Mouse (Mus musculus) heart, postnatal 0 days (tissue): ENCODE results near the gene Syngr3. TPM values are rescaled to one million over a fixed set of nuclear protein-coding genes. Genes with fewer than 3 reads are reported as not detected.

ENCODE experiments used
- ATAC-seq: fragments of 200-750 bp; cut with Nextera tagmentation; 2 replicates; pipeline ENCODE4 v1.8.0; 2017; ENCODE audit warnings: low read depth, moderate number of reproducible peaks, moderate library complexity; ENCODE audit not compliant: insufficient read depth
- DNase-seq: peaks from one replicate; pipeline ENCODE4 v3.0.0-alpha.2; 2016; ENCODE audit warnings: low spot score
- H3K27ac ChIP-seq: fragments of 300-500 bp; sonication (generic); 2 replicates; pipeline ENCODE4 v1.5.1; 2014; ENCODE audit warnings: low read depth, mild to moderate bottlenecking
- H3K27me3 ChIP-seq: fragments of 300-500 bp; sonication (generic); 2 replicates; pipeline ENCODE4 v1.6.1; 2014; ENCODE audit warnings: low read length, mixed read lengths; ENCODE audit not compliant: control insufficient read depth, insufficient read depth
- H3K36me3 ChIP-seq: fragments of 300-500 bp; sonication (generic); replicated peaks from 2 replicates; pipeline ENCODE4 v1.6.1; 2014; ENCODE audit warnings: low read length, mixed read lengths; ENCODE audit not compliant: control insufficient read depth, insufficient read depth
- H3K4me1 ChIP-seq: fragments of 300-500 bp; sonication (generic); 2 replicates; pipeline ENCODE4 v1.6.1; 2014; ENCODE audit warnings: antibody characterized with exemption; ENCODE audit not compliant: control insufficient read depth, insufficient read depth
- H3K4me2 ChIP-seq: fragments of 300-500 bp; sonication (generic); 2 replicates; pipeline ENCODE4 v1.6.1; 2014; ENCODE audit warnings: low read depth, mild to moderate bottlenecking, low read length, moderate library complexity
- H3K4me3 ChIP-seq: fragments of 300-500 bp; sonication (generic); 2 replicates; pipeline ENCODE4 v1.5.1; 2014; ENCODE audit warnings: low read depth, low read length
- H3K9ac ChIP-seq: fragments of 300-500 bp; sonication (generic); replicated peaks from 2 replicates; pipeline ENCODE4 v1.6.1; 2014; ENCODE audit warnings: low read depth, low read length, mixed read lengths
- H3K9me3 ChIP-seq: fragments of 300-500 bp; sonication (generic); replicated peaks from 2 replicates; pipeline ENCODE4 v1.6.1; 2016; ENCODE audit warnings: low read length; ENCODE audit not compliant: control insufficient read depth
- CTCF ChIP-seq: IDR thresholded peaks from 2 replicates; pipeline ENCODE4 v1.5.1; 2016; ENCODE audit warnings: antibody characterized with exemption, control low read depth, low read depth
- EP300 ChIP-seq: IDR thresholded peaks from 2 replicates; pipeline ENCODE4 v1.6.1; 2016; ENCODE audit warnings: antibody characterized with exemption, low read depth
- WGBS: fragments of 180-500 bp; shearing (Covaris S2); extraction: QIAGEN DNeasy Blood & Tissue Kit; methylation state at CpG from one replicate; pipeline ENCODE4 v1.1.7; 2014; 5-methylcytosine and 5-hydroxymethylcytosine counted together
- polyA plus RNA-seq: library from polyadenylated mRNA; unstranded; fragments of >200 nt; fragmentation: Nextera tagmentation; extraction: Ambion mirVana; gene quantifications from 2 replicates; pipeline ENCODE4 v1.2.1, GENCODE M21; 2015
- total RNA-seq: library from RNA; depleted of rRNA; stranded (reverse); fragments of >200 nt; gene quantifications from 2 replicates; pipeline ENCODE4 v1.2.3, GENCODE M21; 2014; ENCODE audit warnings: low replicate concordance; rRNA removed

Syngr3 gene
- not detected in 2 replicates for total RNA-seq
- 0.16 and 0.49 TPM in 2 replicates for polyA plus RNA-seq

GRCm38 (mm10) chr17:24689251-24690081, at the start of gene Syngr3:
Gene Syngr3 (minus strand): TSS chr17:24689955.
- WGBS: 1% methylated on average over 47 of the region's 55 CpGs
- TF ChIP-seq CTCF (no peak), EP300 (no peak)
- Histone ChIP-seq H3K4me1 (peaks cover 13% of the 10 kb centered on the region; the same call in 1 of the 2 replicates), H3K9me3 (no peaks in the 10 kb centered on the region), H3K27me3 (peaks cover 44% of the 10 kb centered on the region), H3K9ac (peak within 1 kb of the TSS; percentile 28; the same call in 1 of the 2 replicates), H3K4me3 (peak within 1 kb of the TSS; percentile 44), H3K4me2 (peak within 1 kb of the TSS; percentile 62), H3K36me3 (no peaks in the 10 kb centered on the region), H3K27ac (no peak within 1 kb of the TSS)
- no peak for ATAC-seq
- no peak for DNase-seq

- DNase-seq: no peak
- Histone ChIP-seq H3K27me3 (no peaks in the 10 kb centered on the region), H3K9me3 (no peaks in the 10 kb centered on the region), H3K4me2 (no peak overlapping the region), H3K36me3 (peaks cover 30% of the 10 kb centered on the region), H3K27ac (no peak overlapping the region), H3K9ac (no peak overlapping the region), H3K4me3 (no peak overlapping the region), H3K4me1 (peaks cover 20% of the 10 kb centered on the region)
- TF ChIP-seq CTCF: no peak
- no peak for TF ChIP-seq EP300
- WGBS: 82% methylated on average over 4 of the region's 4 CpGs
- ATAC-seq: no peak
Observed at GRCm38 (mm10) chr17:24738238-24738637, 48.5 kb upstream of the Syngr3 start.

- Histone ChIP-seq H3K4me2 (peak overlapping the region; percentile 97), H3K4me3 (peak overlapping the region; percentile 82), H3K4me1 (peaks cover 29% of the 10 kb centered on the region), H3K9ac (peak overlapping the region; percentile 77), H3K27me3 (no peaks in the 10 kb centered on the region), H3K9me3 (no peaks in the 10 kb centered on the region), H3K27ac (peak overlapping the region; percentile 84; the same call in 1 of the 2 replicates), H3K36me3 (peaks cover 25% of the 10 kb centered on the region)
- TF ChIP-seq CTCF (no peak), EP300 (no peak)
- no peak for DNase-seq
- WGBS: 21% methylated on average over 8 of the region's 8 CpGs
- no peak for ATAC-seq
Observed at GRCm38 (mm10) chr17:24737135-24737810, 47.5 kb upstream of the Syngr3 start.

- ATAC-seq (peak; percentile 94), DNase-seq (peak; percentile 98)
- Histone ChIP-seq H3K9ac (peak within 1 kb of the TSS; percentile 77), H3K4me3 (peak within 1 kb of the TSS; percentile 82), H3K27me3 (no peaks in the 10 kb centered on the region), H3K27ac (peak within 1 kb of the TSS; percentile 85), H3K36me3 (peaks cover 20% of the 10 kb centered on the region), H3K4me2 (peak within 1 kb of the TSS; percentile 97), H3K9me3 (no peaks in the 10 kb centered on the region), H3K4me1 (peaks cover 37% of the 10 kb centered on the region)
- TF ChIP-seq EP300 (no peak), CTCF (no peak)
- 1% methylated on average over 29 of the region's 29 CpGs for WGBS
Observed at GRCm38 (mm10) chr17:24736330-24737051, 46.7 kb upstream of the Syngr3 start, which contains the start of gene Msrb1. Gene Msrb1 (plus strand): TSS chr17:24736642.

GRCm38 (mm10) chr17:24735446-24735845, 45.7 kb upstream of the Syngr3 start:
- peak overlapping the region; percentile 85; the same call in 1 of the 2 replicates for H3K27ac ChIP-seq

More at GRCm38 (mm10) chr17:24735446-24735845, 45.7 kb upstream of the Syngr3 start:
- peaks cover 11% of the 10 kb centered on the region for H3K36me3 ChIP-seq
- no peak for ATAC-seq
- H3K9me3 ChIP-seq: no peaks in the 10 kb centered on the region
- DNase-seq: no peak
- no peak overlapping the region for H3K9ac ChIP-seq
- 89% methylated on average over 7 of the region's 7 CpGs for WGBS
- TF ChIP-seq EP300: no peak
- H3K4me2 ChIP-seq: peak overlapping the region; percentile 97; the same call in 1 of the 2 replicates
- no peak overlapping the region for H3K4me3 ChIP-seq
- H3K4me1 ChIP-seq: peaks cover 38% of the 10 kb centered on the region
- no peaks in the 10 kb centered on the region for H3K27me3 ChIP-seq
